Mouse (Mus musculus) heart, postnatal 0 days (tissue): ENCODE results near the gene Snx9.

Experiments
- CTCF ChIP-seq: IDR thresholded peaks from 2 replicates; pipeline ENCODE4 v1.5.1; 2016; ENCODE audit warnings: antibody characterized with exemption, control low read depth, low read depth
- EP300 ChIP-seq: IDR thresholded peaks from 2 replicates; pipeline ENCODE4 v1.6.1; 2016; ENCODE audit warnings: antibody characterized with exemption, low read depth

GRCm38 (mm10) chr17:5921954-5922353 is 80.8 kb downstream of the Snx9 start:
- TF ChIP-seq CTCF (no peak), EP300 (no peak)
